Mouse (Mus musculus) liver, postnatal 0 days (tissue): ENCODE data around the gene Prrc2c.

Experiments used
- CTCF ChIP-seq: sonication (generic); IDR thresholded peaks from 2 replicates; pipeline ENCODE4 v1.5.1; 2016; ENCODE audit warnings: antibody characterized with exemption, low read depth
- EP300 ChIP-seq: IDR thresholded peaks from 2 replicates; pipeline ENCODE4 v1.6.1; 2016; ENCODE audit warnings: antibody characterized with exemption, low read depth, mild to moderate bottlenecking

DNA sequence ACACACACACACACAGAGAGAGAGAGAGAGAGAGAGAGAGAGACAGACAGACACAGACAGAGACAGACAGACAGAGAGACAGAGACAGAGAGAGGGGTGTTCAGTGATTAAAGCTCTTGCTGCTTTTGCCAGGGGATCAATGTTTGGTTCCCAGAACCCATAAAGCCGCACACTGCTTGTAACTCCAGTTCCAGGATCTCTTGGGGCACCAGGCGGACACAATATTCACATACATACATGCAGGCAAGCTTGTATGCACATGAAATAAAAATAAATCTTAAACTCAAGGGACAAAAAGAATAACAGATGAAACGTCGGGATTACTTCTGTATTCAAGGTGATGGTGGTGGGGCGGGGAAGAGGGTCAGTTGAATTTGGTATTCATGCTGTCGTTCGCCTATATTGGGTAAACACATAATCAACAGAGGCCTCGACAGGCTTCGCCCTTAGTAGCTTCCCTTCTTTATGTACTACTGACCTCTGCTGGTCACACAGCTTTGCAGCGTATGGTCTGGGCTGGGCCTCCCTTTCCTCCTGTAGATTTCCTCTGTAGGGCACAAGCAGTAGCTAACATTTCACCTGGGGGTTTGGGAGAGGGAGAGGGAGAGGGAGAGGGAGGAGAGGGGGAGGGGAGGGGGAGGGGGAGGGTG is 75.4 kb downstream of the Prrc2c start:
- TF ChIP-seq EP300 (no peak), CTCF (peak; percentile 87)
